Mouse (Mus musculus) cerebellum, adult (tissue): ENCODE data around the gene Cacna1h.

Experiments used
- ATAC-seq: cut with Nextera tagmentation; 2 replicates; pipeline ENCODE4 v1.9.2; 2017; ENCODE audit warnings: mild to moderate bottlenecking, moderate library complexity, mixed read lengths; ENCODE audit not compliant: insufficient number of reproducible peaks, low FRiP score, low TSS enrichment

Cacna1h gene

GRCm38 (mm10) chr17:25447865-25448264 lies 14.3 kb upstream of the Cacna1h start:
- no peak for ATAC-seq

GRCm38 (mm10) chr17:25445841-25446240 lies 12.3 kb upstream of the Cacna1h start:
- no peak for ATAC-seq

GRCm38 (mm10) chr17:25445074-25445473 lies 11.5 kb upstream of the Cacna1h start:
- no peak for ATAC-seq

- no peak for ATAC-seq
Measured at GRCm38 (mm10) chr17:25442889-25443288, 9.3 kb upstream of the Cacna1h start.

GRCm38 (mm10) chr17:25441417-25441816 lies 7.8 kb upstream of the Cacna1h start:
- no peak for ATAC-seq

- no peak for ATAC-seq
Measured at GRCm38 (mm10) chr17:25433223-25433616, 363 bp downstream of the Cacna1h start.

GRCm38 (mm10) chr17:25432433-25433181 lies 976 bp downstream of the Cacna1h start:
- ATAC-seq: no peak

- ATAC-seq: no peak
Measured at GRCm38 (mm10) chr17:25430534-25430933, 3.0 kb downstream of the Cacna1h start.

GRCm38 (mm10) chr17:25429886-25430285 lies 3.7 kb downstream of the Cacna1h start:
- ATAC-seq: no peak

GRCm38 (mm10) chr17:25429240-25429639 lies 4.3 kb downstream of the Cacna1h start:
- ATAC-seq: no peak

- no peak for ATAC-seq
Measured at GRCm38 (mm10) chr17:25427441-25427840, 6.1 kb downstream of the Cacna1h start.

- ATAC-seq: no peak
Measured at GRCm38 (mm10) chr17:25425996-25426395, 7.6 kb downstream of the Cacna1h start.

GRCm38 (mm10) chr17:25424526-25425080 lies 9.0 kb downstream of the Cacna1h start:
- ATAC-seq: no peak

- ATAC-seq: no peak
Measured at GRCm38 (mm10) chr17:25420998-25421397, 12.6 kb downstream of the Cacna1h start.

GRCm38 (mm10) chr17:25418926-25419325 lies 14.7 kb downstream of the Cacna1h start:
- ATAC-seq: no peak

GRCm38 (mm10) chr17:25417990-25418389 lies 15.6 kb downstream of the Cacna1h start:
- no peak for ATAC-seq

- no peak for ATAC-seq
Measured at GRCm38 (mm10) chr17:25416219-25416618, 17.4 kb downstream of the Cacna1h start.

GRCm38 (mm10) chr17:25415421-25415913 lies 18.1 kb downstream of the Cacna1h start:
- ATAC-seq: no peak

- no peak for ATAC-seq
Measured at GRCm38 (mm10) chr17:25414917-25415316, 18.7 kb downstream of the Cacna1h start.

- ATAC-seq: no peak
Measured at GRCm38 (mm10) chr17:25414209-25414608, 19.4 kb downstream of the Cacna1h start.

GRCm38 (mm10) chr17:25411251-25411650 lies 22.3 kb downstream of the Cacna1h start:
- no peak for ATAC-seq

- no peak for ATAC-seq
Measured at GRCm38 (mm10) chr17:25410786-25411185, 22.8 kb downstream of the Cacna1h start.
